Mouse (Mus musculus): ENCODE results near the gene Kctd20.

DNA sequence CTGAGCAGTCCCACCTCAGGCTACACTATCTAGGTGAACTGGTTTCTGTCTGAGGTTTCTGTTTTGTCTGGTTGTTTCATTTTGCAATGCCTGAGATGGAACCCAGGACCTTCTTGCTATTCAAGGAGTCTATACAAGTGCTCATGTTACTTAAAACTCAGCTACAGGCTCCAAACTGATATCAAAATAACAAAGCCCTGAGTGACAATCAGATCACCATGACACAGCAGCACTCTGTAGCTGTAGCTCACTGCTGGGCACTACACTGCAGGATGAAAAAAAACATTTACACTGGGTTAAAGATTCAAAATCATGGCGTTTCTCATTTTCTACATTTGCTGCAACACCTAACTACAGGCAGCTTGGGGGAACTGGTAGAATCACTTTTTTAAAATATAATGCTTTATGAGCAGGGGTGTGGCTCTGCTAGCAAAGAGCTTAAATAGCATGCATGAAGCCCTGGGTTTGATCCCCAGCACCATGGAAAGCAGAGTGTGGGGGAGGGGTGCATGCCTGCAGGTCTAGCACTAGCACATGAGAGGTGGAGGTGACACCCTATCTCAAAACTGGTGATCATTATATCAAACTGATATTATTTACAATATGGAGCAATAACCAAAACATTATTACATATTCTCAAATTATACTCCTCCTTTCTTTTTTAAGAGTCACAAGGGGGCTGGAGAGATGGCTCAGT, 33.1 kb downstream of the Kctd20 start:
- TF ChIP-seq CTCF (IDR thresholded peaks at IDR 0.05): no peak
- no peak for TF ChIP-seq EP300 (IDR thresholded peaks at IDR 0.05; ENCODE audit: insufficient read depth, low read depth, low read length)
